Mouse (Mus musculus) Patski (cell line): Measurements from ENCODE around the gene Cdh26. TPM values are rescaled to one million over a fixed set of nuclear protein-coding genes. Genes with fewer than 3 reads are reported as not detected.

Experiments used
- ATAC-seq: fragments of 100-300 bp; one replicate; pipeline ENCODE4 v1.8.0; 2021
- CTCF ChIA-PET: fragments of 350-600 bp; sonication (Branson Sonifier 250); formaldehyde crosslinking; loops from one replicate; lab custom pipeline; 2022; ENCODE audit warnings: inconsistent platforms; lab: Charles Lee
- POLR2A ChIA-PET: fragments of 350-600 bp; sonication (Branson Sonifier 250); formaldehyde crosslinking; loops from one replicate; lab custom pipeline; 2022; ENCODE audit warnings: antibody characterized with exemption, inconsistent platforms; lab: Charles Lee
- DNase-seq: peaks from one replicate; pipeline ENCODE4 v3.0.0-alpha.2; 2011; ENCODE audit warnings: low read depth, low spot score
- H3K27me3 ChIP-seq: fragments of 371-371 bp; one replicate; pipeline ENCODE4 v1.5.1; 2021
- CTCF ChIP-seq: fragments of 100-300 bp; IDR thresholded peaks from one replicate; pipeline ENCODE4 v1.5.1; 2021
- in situ Hi-C: fragments of 300-500 bp; cut with MboI; formaldehyde crosslinking; loops from 3 replicates; pipeline ENCODE4 v1.11.1; 2018; ENCODE audit warnings: low pct_unique_long_range_greater_than_20kb, mixed read lengths
- polyA plus RNA-seq: library from polyadenylated mRNA; unstranded; gene quantifications from one replicate; pipeline ENCODE4 v1.2.3, GENCODE M21; 2021

Gene Cdh26
- polyA plus RNA-seq, 1 experiment from 2014 or later: not detected

- in situ Hi-C loops: loop anchor here (10.0 kb wide), 1 partner anchor 1367 kb away; no protein-coding TSS in a partner anchor
- no peak for ATAC-seq
These were observed 77.2 kb downstream of the Cdh26 start for GRCm38 (mm10) chr2:178507379-178508014.

GRCm38 (mm10) chr2:178508279-178508678 lies 77.9 kb downstream of the Cdh26 start:
- ChIA-PET CTCF (interaction anchor here (0.9 kb wide), 1 partner anchor 13 kb away, joined by 3 read pairs; no protein-coding TSS in a partner anchor), POLR2A (interaction anchor here (0.7 kb wide), 1 partner anchor 1346 kb away, joined by 3 read pairs; no protein-coding TSS in a partner anchor)
- H3K27me3 ChIP-seq: no peaks in the 10 kb centered on the region
- no peak for ATAC-seq
- no peak for TF ChIP-seq CTCF
- in situ Hi-C loops: loop anchor here (10.0 kb wide), 1 partner anchor 1367 kb away; no protein-coding TSS in a partner anchor
- DNase-seq: no peak

More at GRCm38 (mm10) chr2:178507379-178508014, 77.2 kb downstream of the Cdh26 start:
- H3K27me3 ChIP-seq: no peaks in the 10 kb centered on the region
- POLR2A ChIA-PET: no interaction called here
- CTCF ChIA-PET: interaction anchor here (0.7 to 1.4 kb wide), 4 partner anchors 8 to 1371 kb away, joined by 3 to 5 read pairs (median 4); no protein-coding TSS in a partner anchor
- peak; percentile 77 for TF ChIP-seq CTCF
- DNase-seq: no peak

GRCm38 (mm10) chr2:178513043-178513442 lies 82.7 kb downstream of the Cdh26 start:
- TF ChIP-seq CTCF: no peak
- DNase-seq (no peak), ATAC-seq (no peak)
- CTCF ChIA-PET: no interaction called here
- in situ Hi-C loops: no loop called here
- H3K27me3 ChIP-seq: no peaks in the 10 kb centered on the region
- POLR2A ChIA-PET: no interaction called here

DNA sequence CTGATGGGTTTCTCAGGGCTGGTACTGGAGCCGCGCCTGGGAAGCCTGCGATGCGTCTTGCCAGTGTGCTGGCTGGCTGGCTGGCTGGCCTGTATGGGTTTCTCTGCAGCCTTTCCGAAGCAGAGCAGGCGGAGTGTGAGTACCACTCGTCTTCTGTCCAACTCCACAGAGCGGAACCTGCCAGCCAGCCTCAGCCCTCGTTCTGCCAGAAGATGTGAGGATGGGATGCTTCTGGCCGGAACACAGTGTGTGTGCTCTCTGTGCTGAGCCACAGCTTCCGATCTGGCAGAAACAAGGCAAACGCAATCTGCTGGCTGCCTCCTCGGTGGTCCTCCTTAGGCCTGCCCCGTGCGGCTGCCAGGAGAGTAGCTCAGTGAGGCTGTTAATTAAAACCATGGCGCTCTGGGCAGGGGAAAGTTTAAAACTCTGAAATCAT lies 83.3 kb downstream of the Cdh26 start:
- TF ChIP-seq CTCF: no peak
- H3K27me3 ChIP-seq: no peaks in the 10 kb centered on the region
- in situ Hi-C loops: no loop called here

GRCm38 (mm10) chr2:178516421-178516820 lies 86.1 kb downstream of the Cdh26 start:
- POLR2A ChIA-PET: no interaction called here
- in situ Hi-C loops: no loop called here
- CTCF ChIA-PET: interaction anchor here (1.4 kb wide), 1 partner anchor 9 kb away, joined by 5 read pairs; no protein-coding TSS in a partner anchor
- peaks cover 5% of the 10 kb centered on the region for H3K27me3 ChIP-seq
- no peak for ATAC-seq
- DNase-seq: no peak
- no peak for TF ChIP-seq CTCF

More for the DNA sequence above, 83.3 kb downstream of the Cdh26 start:
- no peak for DNase-seq
- POLR2A ChIA-PET: no interaction called here
- CTCF ChIA-PET: no interaction called here
- no peak for ATAC-seq

GRCm38 (mm10) chr2:178516941-178517340 lies 86.6 kb downstream of the Cdh26 start:
- in situ Hi-C loops: no loop called here
- peaks cover 5% of the 10 kb centered on the region for H3K27me3 ChIP-seq
- DNase-seq (no peak), ATAC-seq (no peak)
- TF ChIP-seq CTCF: no peak
- ChIA-PET POLR2A (no interaction called here), CTCF (no interaction called here)

- ChIA-PET CTCF (no interaction called here), POLR2A (no interaction called here)
- in situ Hi-C loops: no loop called here
- no peak for DNase-seq
- no peak for ATAC-seq
- TF ChIP-seq CTCF: no peak
- H3K27me3 ChIP-seq: peaks cover 5% of the 10 kb centered on the region
These were observed 89.0 kb downstream of the Cdh26 start for GRCm38 (mm10) chr2:178519321-178519720.

DNA sequence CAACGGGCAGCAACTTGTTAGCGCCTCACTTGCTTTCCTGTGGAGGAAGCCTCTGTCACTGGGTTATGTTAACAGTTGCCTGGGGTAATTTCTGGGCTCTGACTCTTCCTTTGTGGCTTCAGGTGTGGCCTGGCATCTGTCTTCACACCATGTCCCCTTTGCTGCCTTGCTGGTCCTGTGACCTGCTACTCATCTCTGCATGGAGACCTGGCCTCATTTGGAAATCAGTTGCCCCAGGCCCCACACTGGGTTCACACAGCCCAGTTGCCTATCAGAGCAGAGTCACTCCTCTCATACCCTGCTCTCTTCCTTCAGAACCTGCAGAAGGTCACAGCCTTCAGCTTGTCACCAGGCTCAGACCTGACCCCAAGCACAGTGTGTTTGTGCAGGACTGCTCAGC lies 89.9 kb downstream of the Cdh26 start:
- in situ Hi-C loops: no loop called here
- DNase-seq: no peak
- ChIA-PET CTCF (no interaction called here), POLR2A (no interaction called here)
- peaks cover 5% of the 10 kb centered on the region for H3K27me3 ChIP-seq
- no peak for ATAC-seq
- TF ChIP-seq CTCF: no peak

GRCm38 (mm10) chr2:178522331-178522730 lies 92.0 kb downstream of the Cdh26 start:
- ChIA-PET POLR2A (no interaction called here), CTCF (no interaction called here)
- H3K27me3 ChIP-seq: peaks cover 5% of the 10 kb centered on the region
- in situ Hi-C loops: no loop called here
- no peak for DNase-seq
- no peak for TF ChIP-seq CTCF
- no peak for ATAC-seq

DNA sequence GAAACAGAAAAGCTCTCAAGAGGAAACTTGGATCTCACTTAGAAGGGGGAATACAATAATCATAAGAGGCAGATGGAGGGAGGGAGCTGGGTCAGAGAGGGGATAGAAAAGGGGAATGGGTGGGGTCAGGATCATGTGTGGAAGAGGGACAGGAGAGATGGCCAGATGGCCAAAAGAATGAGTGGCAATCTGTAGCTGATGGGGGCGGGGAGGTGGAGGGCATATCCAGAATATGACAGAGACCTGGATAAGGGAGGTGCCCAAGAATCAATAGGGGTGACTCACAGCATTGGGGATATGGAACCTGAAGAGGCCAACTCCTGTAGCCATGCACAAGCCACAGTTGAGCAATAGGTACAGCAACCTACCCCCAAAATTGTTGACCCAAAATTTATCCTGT lies 92.5 kb downstream of the Cdh26 start:
- ATAC-seq (no peak), DNase-seq (no peak)
- H3K27me3 ChIP-seq: peaks cover 5% of the 10 kb centered on the region
- in situ Hi-C loops: no loop called here
- CTCF ChIA-PET: no interaction called here
- POLR2A ChIA-PET: no interaction called here
- no peak for TF ChIP-seq CTCF

DNA sequence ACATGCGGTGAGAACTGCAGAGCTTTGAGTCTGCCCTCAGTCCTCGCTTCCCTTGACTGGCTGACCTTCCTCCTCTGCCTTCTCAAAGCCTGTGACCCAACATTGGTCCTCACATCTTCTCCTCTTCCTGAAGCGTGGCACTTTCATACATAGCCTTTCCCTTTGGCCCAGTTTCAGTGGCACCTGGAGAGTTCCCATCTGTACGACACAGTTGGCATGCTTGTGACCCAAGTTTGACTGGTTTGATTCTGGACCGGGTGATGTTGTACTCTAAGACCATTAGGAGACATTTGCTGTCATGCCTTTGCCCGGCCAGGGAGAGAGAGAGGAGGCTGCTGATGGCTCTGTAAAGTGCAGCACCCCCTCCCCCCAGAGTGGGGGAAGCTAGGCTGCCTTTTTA lies 96.4 kb downstream of the Cdh26 start:
- ChIA-PET POLR2A (no interaction called here), CTCF (no interaction called here)
- in situ Hi-C loops: no loop called here
- no peak for ATAC-seq
- DNase-seq: no peak
- H3K27me3 ChIP-seq: no peaks in the 10 kb centered on the region
- TF ChIP-seq CTCF: no peak
